Mouse (Mus musculus): ENCODE measurements at regions not wholly inside any gene's neighbourhood (a gene's known extent, or its start where the extent isn't known, plus 50 kb on each side); places are given as distances from the start of the nearest gene placed in this dataset.

- no peaks in the 10 kb centered on the region for H3K9me3 ChIP-seq
- H3K36me3 ChIP-seq, result no peaks in the 10 kb centered on the region
- H3K4me3 ChIP-seq (replicated peaks), result no peak overlapping the region
- no peaks in the 10 kb centered on the region for H3K4me1 ChIP-seq (replicated peaks)
- no peak for ATAC-seq
- H3K9ac ChIP-seq, result no peak overlapping the region
- H3K27ac ChIP-seq, result no peak overlapping the region
- WGBS, result 70% methylated on average over 6 of the region's 6 CpGs
- H3K27me3 ChIP-seq (replicated peaks), result no peaks in the 10 kb centered on the region
- H3K4me2 ChIP-seq (replicated peaks), result no peak overlapping the region
These were observed 97.4 kb upstream of the Adgrf1 start for GRCm38 (mm10) chr17:43172657-43173165.

GRCm38 (mm10) chr17:43174860-43175259 lies 95.3 kb upstream of the Adgrf1 start:
- H3K27me3 ChIP-seq (replicated peaks), result no peaks in the 10 kb centered on the region
- no peak overlapping the region for H3K4me3 ChIP-seq (replicated peaks)
- H3K36me3 ChIP-seq, result no peaks in the 10 kb centered on the region
- no peaks in the 10 kb centered on the region for H3K9me3 ChIP-seq
- peak; percentile 69 for ATAC-seq
- H3K4me2 ChIP-seq (replicated peaks), result no peak overlapping the region
- no peak overlapping the region for H3K9ac ChIP-seq
- no peak overlapping the region for H3K27ac ChIP-seq
- WGBS, result 56% methylated on average over 1 of the region's 1 CpGs
- no peaks in the 10 kb centered on the region for H3K4me1 ChIP-seq (replicated peaks)

- Histone ChIP-seq H3K4me1 (replicated peaks) (no peaks in the 10 kb centered on the region), H3K4me2 (replicated peaks) (no peak overlapping the region), H3K36me3 (no peaks in the 10 kb centered on the region), H3K27me3 (replicated peaks) (no peaks in the 10 kb centered on the region), H3K9ac (no peak overlapping the region), H3K9me3 (no peaks in the 10 kb centered on the region), H3K27ac (no peak overlapping the region), H3K4me3 (replicated peaks) (no peak overlapping the region)
- WGBS, result 16% methylated on average over 1 of the region's 1 CpGs
- ATAC-seq, result peak; percentile 80
These were observed 92.9 kb upstream of the Adgrf1 start for GRCm38 (mm10) chr17:43177244-43177643.

DNA sequence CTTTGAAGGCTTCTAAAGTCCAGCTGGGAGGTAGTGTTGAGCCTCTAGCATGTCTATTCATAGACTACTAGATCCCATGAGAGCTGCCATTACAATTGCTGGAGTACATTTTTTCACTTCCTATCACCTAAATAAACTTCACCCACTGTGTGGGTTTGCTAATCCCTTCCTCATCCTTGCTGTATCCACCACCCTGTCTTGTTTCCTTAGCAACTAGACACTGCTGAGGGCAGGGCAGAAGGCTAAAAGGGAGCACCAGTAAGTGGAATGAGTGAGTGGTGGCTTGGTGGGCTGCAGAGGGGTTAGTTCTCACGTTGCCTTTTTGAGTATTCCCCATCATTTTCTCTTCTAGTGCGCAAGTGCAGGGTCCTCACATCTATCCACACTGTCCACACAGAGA lies 80.1 kb upstream of the Adgrf1 start:
- H3K27me3 ChIP-seq (replicated peaks), result no peaks in the 10 kb centered on the region
- no peaks in the 10 kb centered on the region for H3K36me3 ChIP-seq
- H3K27ac ChIP-seq, result no peak overlapping the region
- H3K4me1 ChIP-seq (replicated peaks), result no peaks in the 10 kb centered on the region
- no peak overlapping the region for H3K4me3 ChIP-seq (replicated peaks)
- ATAC-seq, result no peak
- H3K4me2 ChIP-seq (replicated peaks), result no peak overlapping the region
- H3K9ac ChIP-seq, result no peak overlapping the region
- no peaks in the 10 kb centered on the region for H3K9me3 ChIP-seq
- 60% methylated on average over 2 of the region's 2 CpGs for WGBS

DNA sequence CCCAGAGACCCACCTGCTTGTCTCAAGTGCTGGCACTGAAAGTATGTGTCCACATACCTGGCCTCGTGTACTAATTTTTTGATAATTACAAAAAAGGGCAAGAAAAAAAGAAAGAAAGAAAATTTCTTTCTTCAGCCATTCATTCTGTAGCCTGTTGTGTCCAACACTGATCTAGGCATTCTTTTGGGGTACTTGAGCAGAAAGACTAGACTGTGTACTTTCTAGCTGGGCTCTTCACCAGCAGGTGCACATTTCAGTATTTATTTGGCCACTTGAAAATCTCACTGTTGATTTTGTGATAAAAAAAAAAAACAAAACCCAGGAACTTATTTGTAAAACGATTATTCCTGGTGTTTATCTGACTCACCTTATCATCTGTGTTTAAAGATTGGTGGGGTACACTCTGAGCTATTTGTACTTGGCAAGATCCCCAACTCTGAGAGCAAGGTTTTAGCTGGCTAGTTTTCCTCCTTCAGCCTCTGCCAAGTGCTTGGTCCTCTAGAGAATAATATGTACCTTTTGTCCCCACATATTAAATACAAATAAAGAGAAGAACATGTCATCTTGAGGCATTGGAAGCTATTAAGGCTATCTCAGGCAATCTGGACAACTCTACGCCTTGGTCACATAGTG lies 79.2 kb upstream of the Adgrf1 start:
- no peaks in the 10 kb centered on the region for H3K36me3 ChIP-seq
- WGBS, result 64% methylated on average over 3 of the region's 3 CpGs
- no peaks in the 10 kb centered on the region for H3K27me3 ChIP-seq (replicated peaks)
- no peak overlapping the region for H3K9ac ChIP-seq
- H3K4me3 ChIP-seq (replicated peaks), result no peak overlapping the region
- no peaks in the 10 kb centered on the region for H3K9me3 ChIP-seq
- ATAC-seq, result no peak
- no peak overlapping the region for H3K27ac ChIP-seq
- H3K4me1 ChIP-seq (replicated peaks), result no peaks in the 10 kb centered on the region
- no peak overlapping the region for H3K4me2 ChIP-seq (replicated peaks)

- H3K27ac ChIP-seq, result no peak overlapping the region
- H3K4me1 ChIP-seq (replicated peaks), result no peaks in the 10 kb centered on the region
- H3K27me3 ChIP-seq (replicated peaks), result no peaks in the 10 kb centered on the region
- no peak overlapping the region for H3K4me3 ChIP-seq (replicated peaks)
- H3K36me3 ChIP-seq, result no peaks in the 10 kb centered on the region
- no peak overlapping the region for H3K9ac ChIP-seq
- no peak overlapping the region for H3K4me2 ChIP-seq (replicated peaks)
- H3K9me3 ChIP-seq, result no peaks in the 10 kb centered on the region
- no peak for ATAC-seq
- WGBS, result 68% methylated on average over 1 of the region's 1 CpGs
These were observed 72.9 kb upstream of the Adgrf1 start for GRCm38 (mm10) chr17:43197232-43197631.

GRCm38 (mm10) chr17:43200832-43201231 lies 69.3 kb upstream of the Adgrf1 start:
- no peaks in the 10 kb centered on the region for H3K9me3 ChIP-seq
- no peak overlapping the region for H3K9ac ChIP-seq
- no peak overlapping the region for H3K4me3 ChIP-seq (replicated peaks)
- no peaks in the 10 kb centered on the region for H3K36me3 ChIP-seq
- H3K4me1 ChIP-seq (replicated peaks), result no peaks in the 10 kb centered on the region
- WGBS, result 64% methylated on average over 2 of the region's 2 CpGs
- ATAC-seq, result no peak
- H3K27me3 ChIP-seq (replicated peaks), result no peaks in the 10 kb centered on the region
- H3K27ac ChIP-seq, result no peak overlapping the region
- H3K4me2 ChIP-seq (replicated peaks), result no peak overlapping the region

- no peak for ATAC-seq
- Histone ChIP-seq H3K4me2 (replicated peaks) (no peak overlapping the region), H3K27me3 (replicated peaks) (no peaks in the 10 kb centered on the region), H3K9ac (no peak overlapping the region), H3K36me3 (no peaks in the 10 kb centered on the region), H3K4me1 (replicated peaks) (no peaks in the 10 kb centered on the region), H3K9me3 (no peaks in the 10 kb centered on the region), H3K4me3 (replicated peaks) (no peak overlapping the region), H3K27ac (no peak overlapping the region)
- 89% methylated on average over 3 of the region's 3 CpGs for WGBS
These were observed 63.2 kb upstream of the Adgrf1 start for GRCm38 (mm10) chr17:43206701-43207470.

DNA sequence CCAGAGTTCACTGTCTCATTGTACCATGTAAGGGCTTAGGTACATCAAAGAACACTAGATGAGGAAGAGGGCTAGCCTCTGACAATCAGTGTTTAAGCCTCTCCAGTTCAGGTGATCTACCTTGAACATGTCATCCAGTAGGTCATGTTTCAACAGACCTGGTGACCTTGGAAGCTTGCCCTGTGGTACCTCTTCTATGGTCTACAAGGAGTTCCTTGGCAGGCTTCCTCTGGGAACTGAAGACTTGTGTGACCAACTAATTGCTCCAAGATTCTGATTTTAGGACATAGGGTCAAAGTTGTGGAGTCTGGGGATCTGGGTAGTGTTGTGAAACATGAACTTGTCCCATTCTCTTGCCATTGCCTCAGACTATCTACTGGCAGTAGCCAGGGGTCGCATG lies 60.4 kb upstream of the Adgrf1 start:
- H3K27me3 ChIP-seq (replicated peaks), result no peaks in the 10 kb centered on the region
- H3K4me1 ChIP-seq (replicated peaks), result no peaks in the 10 kb centered on the region
- no peak overlapping the region for H3K9ac ChIP-seq
- no peak overlapping the region for H3K4me2 ChIP-seq (replicated peaks)
- no peaks in the 10 kb centered on the region for H3K36me3 ChIP-seq
- no peaks in the 10 kb centered on the region for H3K9me3 ChIP-seq
- ATAC-seq, result no peak
- H3K4me3 ChIP-seq (replicated peaks), result no peak overlapping the region
- WGBS, result 88% methylated on average over 1 of the region's 1 CpGs
- H3K27ac ChIP-seq, result no peak overlapping the region

DNA sequence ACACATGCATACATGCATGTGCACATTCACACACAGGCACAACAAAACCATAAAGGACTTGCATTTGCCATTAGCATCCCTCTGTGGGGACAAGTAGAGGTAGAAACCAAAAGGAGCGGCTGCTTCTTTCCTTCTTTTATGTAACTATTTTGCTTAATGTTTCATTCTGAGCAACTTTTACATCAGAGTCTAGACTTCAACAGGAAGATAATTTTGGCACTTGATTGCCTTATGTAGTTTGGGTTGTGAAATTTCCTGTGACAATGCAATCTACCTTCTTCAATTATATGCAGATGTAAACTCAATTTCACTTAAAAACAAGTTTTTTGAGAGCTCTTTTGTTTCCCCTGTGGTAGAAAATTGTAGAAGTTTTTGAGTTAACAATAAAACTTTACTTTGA lies 56.1 kb upstream of the Adgrf1 start:
- no peak for ATAC-seq
- H3K4me2 ChIP-seq (replicated peaks), result no peak overlapping the region
- H3K36me3 ChIP-seq, result no peaks in the 10 kb centered on the region
- H3K4me1 ChIP-seq (replicated peaks), result no peaks in the 10 kb centered on the region
- no peaks in the 10 kb centered on the region for H3K27me3 ChIP-seq (replicated peaks)
- H3K4me3 ChIP-seq (replicated peaks), result no peak overlapping the region
- no peaks in the 10 kb centered on the region for H3K9me3 ChIP-seq
- no peak overlapping the region for H3K9ac ChIP-seq
- H3K27ac ChIP-seq, result no peak overlapping the region
- 100% methylated on average over 1 of the region's 1 CpGs for WGBS

GRCm38 (mm10) chr17:43219636-43220035 lies 50.5 kb upstream of the Adgrf1 start:
- no peaks in the 10 kb centered on the region for H3K4me1 ChIP-seq (replicated peaks)
- WGBS, result 65% methylated on average over 4 of the region's 4 CpGs

More at GRCm38 (mm10) chr17:43219636-43220035, 50.5 kb upstream of the Adgrf1 start:
- no peaks in the 10 kb centered on the region for H3K27me3 ChIP-seq (replicated peaks)
- H3K4me2 ChIP-seq (replicated peaks), result no peak overlapping the region
- H3K9me3 ChIP-seq, result no peaks in the 10 kb centered on the region
- H3K36me3 ChIP-seq, result no peaks in the 10 kb centered on the region
- H3K9ac ChIP-seq, result no peak overlapping the region
- no peak for ATAC-seq
- no peak overlapping the region for H3K4me3 ChIP-seq (replicated peaks)
- no peak overlapping the region for H3K27ac ChIP-seq

Measured in intestine, embryonic 15.5 days (tissue).